Mouse (Mus musculus) adrenal gland, adult 18-20 months (tissue): Measurements from ENCODE around the gene Cd151. TPM values are rescaled to one million over a fixed set of nuclear protein-coding genes. Genes with fewer than 3 reads are reported as not detected.

Source experiments
- DNase-seq, 2 experiments: peaks; one replicate each; pipeline ENCODE4 v3.0.0; 2021 to 2022; ENCODE audit warnings: low spot score in 2 of 2
- total RNA-seq, 2 experiments: library from RNA; stranded (reverse); gene quantifications; 1 replicate in 1 of 2; 2 replicates in 1 of 2; pipeline ENCODE4 v1.2.3; 2021

Cd151 gene
- total RNA-seq, 2 experiments from 2014 or later: 317 to 379 TPM

DNA sequence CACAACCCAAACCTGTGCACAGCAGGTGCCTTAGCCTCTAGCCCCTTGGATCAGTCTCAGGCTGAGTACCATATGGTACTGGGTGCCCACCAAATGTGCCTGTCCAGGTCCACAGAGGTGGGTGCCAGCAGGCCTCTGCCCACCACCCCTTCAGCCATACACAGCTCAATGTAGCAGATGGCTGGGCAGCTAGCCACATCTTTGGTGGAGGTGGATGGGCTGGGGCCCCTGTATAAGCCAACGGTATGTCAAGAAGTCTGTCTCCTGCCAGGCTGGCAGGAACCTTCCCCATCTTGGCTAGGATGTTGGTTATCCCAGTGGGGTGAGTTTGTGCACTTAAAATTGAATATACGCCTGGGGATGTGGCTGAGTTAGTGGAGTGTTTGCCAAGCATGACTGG, 18.4 kb downstream of the Cd151 start:
- DNase-seq: no peak

DNA sequence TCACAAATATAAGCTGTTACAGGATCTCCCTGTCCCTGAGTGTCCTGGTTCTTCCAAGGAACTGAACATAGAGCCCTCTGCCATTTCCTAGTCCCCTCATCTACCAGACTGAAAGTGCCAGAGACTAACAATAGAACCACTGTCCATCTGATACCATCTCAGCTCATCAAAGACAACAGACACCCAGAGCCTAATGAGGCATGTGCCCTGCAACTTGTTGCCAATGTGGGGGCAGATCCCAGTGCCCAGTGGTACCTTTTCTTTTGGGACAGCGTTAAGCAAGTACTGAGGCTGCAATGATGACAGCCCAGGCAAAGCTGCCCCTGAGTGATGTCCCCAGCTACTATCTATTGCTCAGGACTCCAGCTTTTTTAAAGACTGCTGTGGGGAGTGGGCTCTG, 19.0 kb downstream of the Cd151 start:
- no peak for DNase-seq

GRCm38 (mm10) chr7:141487141-141487540, 19.9 kb downstream of the Cd151 start:
- no peak for DNase-seq

GRCm38 (mm10) chr7:141491151-141491550, 24.0 kb downstream of the Cd151 start:
- DNase-seq: no peak

- DNase-seq: no peak
Measured at GRCm38 (mm10) chr7:141492738-141493137, 25.5 kb downstream of the Cd151 start.

DNA sequence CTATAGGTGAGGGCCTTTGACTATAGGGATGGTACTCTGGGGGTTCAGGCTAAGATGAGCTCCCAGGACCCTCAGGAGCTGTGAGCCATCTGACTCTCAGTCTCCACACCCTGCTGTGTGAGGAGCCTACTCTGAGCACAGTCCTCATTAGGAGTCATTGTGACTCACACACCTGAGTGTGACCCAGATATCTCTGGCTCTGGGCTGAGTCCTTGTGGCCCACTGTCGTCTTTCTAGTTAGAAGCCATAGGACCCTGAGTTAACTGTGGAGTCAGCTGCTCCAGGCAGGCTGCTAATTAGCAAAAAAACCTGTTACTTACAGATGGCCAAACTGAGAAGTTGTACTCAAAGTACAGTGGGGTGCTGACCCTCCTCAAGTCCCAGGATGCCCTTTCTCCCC, 26.5 kb downstream of the Cd151 start:
- no peak for DNase-seq

GRCm38 (mm10) chr7:141495379-141495778, 28.2 kb downstream of the Cd151 start:
- DNase-seq: no peak

DNA sequence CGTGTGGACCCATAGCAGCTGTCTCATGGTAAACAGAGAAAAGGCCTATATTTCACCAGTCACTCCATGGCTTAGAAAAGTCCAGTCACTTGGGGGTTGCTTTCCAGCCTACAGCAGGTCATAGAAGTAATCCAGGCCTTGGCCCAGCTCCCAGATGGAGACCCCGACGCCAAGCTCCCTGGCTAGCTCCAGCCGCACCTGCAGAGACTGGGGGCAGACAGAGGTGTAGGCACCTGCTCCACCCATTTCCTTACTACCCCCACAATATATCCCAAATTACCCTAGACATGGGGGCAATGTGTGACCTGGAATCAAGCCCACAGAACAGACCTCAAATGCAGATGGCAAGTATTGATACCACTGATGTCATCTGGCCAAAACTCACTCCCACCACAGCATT, 28.7 kb downstream of the Cd151 start:
- DNase-seq: no peak

- DNase-seq: no peak
Measured at GRCm38 (mm10) chr7:141497600-141497999, 30.4 kb downstream of the Cd151 start.

DNA sequence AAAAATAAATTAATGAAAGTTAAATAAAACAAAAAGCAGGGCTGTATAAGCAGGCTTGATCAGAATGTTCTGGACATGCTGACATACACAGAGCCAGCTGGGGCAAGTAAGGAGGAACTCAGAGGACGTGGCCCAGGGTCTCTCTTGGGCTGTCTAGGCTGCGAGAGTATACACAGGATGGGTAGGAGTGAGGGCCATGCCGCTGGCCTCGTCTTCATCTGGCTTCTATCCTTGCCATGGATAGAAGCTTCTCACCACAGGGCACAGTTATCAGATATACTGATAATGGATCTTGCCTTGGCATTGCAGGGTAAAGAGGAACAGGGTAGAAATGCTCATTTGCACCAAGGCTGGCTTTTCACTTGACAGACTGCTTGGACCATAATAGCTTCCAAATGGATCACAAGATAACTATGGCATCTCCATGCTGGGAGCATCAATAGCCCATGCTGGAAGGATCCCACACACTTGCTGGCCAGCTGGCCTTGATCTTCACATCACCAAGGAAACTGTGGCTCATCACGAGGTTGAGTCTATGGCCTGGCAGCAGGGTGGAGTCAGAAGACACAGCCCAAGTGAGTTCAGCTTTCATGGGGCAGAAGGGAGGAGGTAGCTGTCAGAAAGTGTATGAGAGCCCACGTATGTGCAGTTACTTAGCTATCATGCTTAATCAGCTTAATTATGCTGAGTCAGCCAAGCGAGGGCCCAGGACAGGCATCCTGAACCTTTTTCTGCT, 34.8 kb downstream of the Cd151 start:
- peak in 1 of 2 experiments; percentile 23 for DNase-seq

DNA sequence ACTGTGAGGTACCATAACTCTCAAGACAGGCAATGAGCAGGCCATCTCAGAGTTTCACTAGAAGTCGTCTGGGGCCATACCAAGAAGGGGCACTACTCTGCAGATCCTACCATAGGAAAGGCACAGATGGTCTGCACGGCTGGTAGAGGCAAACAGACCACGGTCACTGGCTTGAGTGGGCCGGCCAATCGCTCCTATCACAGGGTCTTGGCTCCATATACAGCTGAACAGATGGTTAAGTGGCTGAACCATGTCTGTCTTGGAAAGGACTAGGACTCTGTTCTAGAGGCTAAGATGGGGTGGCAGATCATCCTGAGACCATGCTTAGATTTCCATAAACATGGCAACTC, 35.3 kb downstream of the Cd151 start:
- no peak for DNase-seq

DNA sequence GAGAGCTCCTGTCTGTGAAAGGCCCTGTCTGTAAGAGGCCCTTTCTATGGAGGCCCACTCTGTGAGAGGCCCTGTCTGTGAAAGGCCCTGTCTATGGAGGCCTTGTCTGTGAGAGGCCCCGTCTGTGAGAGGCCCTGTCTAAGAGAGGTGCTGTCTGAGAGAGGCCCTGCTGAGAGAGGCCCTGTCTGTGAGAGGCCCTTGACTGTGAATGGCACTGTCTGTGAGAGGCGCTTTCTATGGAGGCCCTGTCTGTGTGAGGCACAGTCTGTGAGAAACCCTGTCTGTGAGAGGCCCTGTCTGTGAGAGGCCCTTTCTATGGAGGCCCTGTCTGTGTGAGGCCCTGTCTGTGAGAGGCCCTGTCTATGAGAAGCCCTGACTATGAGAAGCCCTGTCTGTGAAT, 39.1 kb downstream of the Cd151 start:
- no peak for DNase-seq

DNA sequence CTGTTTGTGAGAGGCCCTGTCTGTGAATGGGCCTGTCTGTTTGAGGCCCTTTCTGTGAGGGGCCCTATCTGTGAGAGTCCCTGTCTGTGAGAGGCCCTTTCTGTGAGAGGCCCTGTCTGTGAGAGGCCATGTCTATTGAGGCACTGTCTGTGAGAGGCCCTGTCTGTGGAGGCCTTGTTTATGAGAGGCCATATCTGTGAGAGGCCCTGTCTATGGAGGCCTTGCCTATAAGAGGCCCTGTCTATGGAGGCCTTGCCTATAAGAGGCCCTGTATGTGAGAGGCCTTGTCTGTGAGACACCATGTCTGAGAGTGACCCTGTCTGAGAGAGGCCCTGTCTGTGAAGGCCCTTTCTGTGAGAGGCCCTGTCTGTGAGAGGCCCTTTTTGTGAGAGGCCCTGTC, 41.0 kb downstream of the Cd151 start:
- DNase-seq: no peak

DNA sequence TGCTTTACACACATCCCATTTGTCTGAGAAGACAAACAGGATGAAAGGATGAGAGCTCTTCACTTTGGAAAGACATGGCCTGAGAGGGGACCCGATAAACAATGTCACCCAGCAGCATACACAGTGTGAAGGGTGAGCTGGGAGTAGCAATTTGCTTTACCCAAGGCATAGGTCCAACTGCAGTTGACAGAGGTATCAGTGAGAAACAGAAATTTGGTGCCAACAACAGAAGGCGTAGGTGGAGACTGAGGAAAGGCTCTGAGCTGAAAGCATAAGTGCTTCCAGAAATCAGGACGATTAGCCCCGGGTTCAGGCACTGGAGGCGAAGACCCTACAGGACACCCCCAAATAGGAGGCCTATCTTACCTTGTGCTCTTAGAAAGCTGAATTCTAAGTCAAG, 43.0 kb downstream of the Cd151 start:
- no peak for DNase-seq

- DNase-seq: no peak
Measured at GRCm38 (mm10) chr7:141510681-141511191, 43.5 kb downstream of the Cd151 start.

GRCm38 (mm10) chr7:141517638-141518037, 50.4 kb downstream of the Cd151 start:
- DNase-seq: no peak

DNA sequence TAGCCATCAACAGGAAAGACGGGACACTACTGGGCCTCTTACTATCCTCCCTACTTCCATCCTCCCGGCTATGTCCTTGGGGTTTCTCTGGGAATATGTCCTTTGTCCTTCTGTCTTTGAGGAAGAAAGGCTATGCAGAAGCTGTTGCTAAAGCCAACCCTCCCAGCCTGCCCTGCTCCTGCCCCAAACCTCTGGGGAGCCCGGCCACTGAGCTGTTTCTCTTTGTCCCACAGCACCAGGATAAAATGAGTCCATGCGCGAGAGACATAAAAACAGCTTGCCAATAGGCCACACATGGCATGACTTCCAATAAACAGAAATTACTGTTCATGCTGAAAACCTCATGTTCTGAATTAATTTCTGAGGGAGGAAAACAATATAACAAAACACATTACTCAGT, 51.1 kb downstream of the Cd151 start:
- no peak for DNase-seq

- DNase-seq: no peak
Measured at GRCm38 (mm10) chr7:141518926-141519325, 51.7 kb downstream of the Cd151 start.

GRCm38 (mm10) chr7:141519795-141520194, 52.6 kb downstream of the Cd151 start:
- no peak for DNase-seq
